Mouse (Mus musculus) G1E (cell line): Measurements from ENCODE around the gene Traf5.

Experiments
- CTCF ChIP-seq: IDR thresholded peaks from 2 replicates; pipeline ENCODE4 v1.5.1; 2012; ENCODE audit warnings: low read depth, low read length, inconsistent platforms, mixed read lengths
- TAL1 ChIP-seq: conservative IDR thresholded peaks from 2 replicates; pipeline ENCODE4 v1.6.1; 2012; ENCODE audit warnings: low read depth, low read length, inconsistent platforms, mixed read lengths

- no peak for TF ChIP-seq CTCF
- TF ChIP-seq TAL1, result no peak
These were observed 93.3 kb downstream of the Traf5 start for GRCm38 (mm10) chr1:191999022-191999421.
